Mouse (Mus musculus) liver, postnatal 0 days (tissue): Measurements from ENCODE around the gene Gm29049. TPM values are rescaled to one million over a fixed set of nuclear protein-coding genes. Genes with fewer than 3 reads are reported as not detected.
"Not testable (repeated sequence)": the region's sequence is repeated elsewhere in the genome, so short reads cannot be mapped to it uniquely, and the experiment has no call there.

Experiments used
- ATAC-seq: fragments of 200-750 bp; cut with Nextera tagmentation; 2 replicates; pipeline ENCODE4 v1.8.0; 2017; ENCODE audit warnings: mild to moderate bottlenecking, moderate library complexity
- DNase-seq: peaks from one replicate; pipeline ENCODE4 v3.0.0-alpha.2; 2016
- H3K27ac ChIP-seq: fragments of 300-500 bp; sonication (generic); 2 replicates; pipeline ENCODE4 v1.5.1; 2014; ENCODE audit warnings: antibody characterized with exemption, moderate library complexity, mild to moderate bottlenecking, low read depth
- H3K27me3 ChIP-seq: fragments of 300-500 bp; sonication (generic); 2 replicates; pipeline ENCODE4 v1.6.1; 2014; ENCODE audit warnings: low read length, control low read depth, mixed read lengths; ENCODE audit not compliant: insufficient read depth
- H3K36me3 ChIP-seq: fragments of 300-500 bp; sonication (generic); replicated peaks from 2 replicates; pipeline ENCODE4 v1.6.1; 2014; ENCODE audit warnings: mild to moderate bottlenecking, control low read depth, low read length, moderate library complexity, mixed read lengths; ENCODE audit not compliant: insufficient read depth
- H3K4me1 ChIP-seq: fragments of 300-500 bp; sonication (generic); 2 replicates; pipeline ENCODE4 v1.6.1; 2014; ENCODE audit warnings: antibody characterized with exemption, mild to moderate bottlenecking, control low read depth; ENCODE audit not compliant: insufficient read depth
- H3K4me2 ChIP-seq: fragments of 300-500 bp; sonication (generic); 2 replicates; pipeline ENCODE4 v1.6.1; 2014; ENCODE audit warnings: low read depth, mild to moderate bottlenecking, low read length, moderate library complexity, mixed read lengths
- H3K4me3 ChIP-seq: fragments of 300-500 bp; sonication (generic); 2 replicates; pipeline ENCODE4 v1.5.1; 2014; ENCODE audit warnings: low read depth, low read length
- H3K9ac ChIP-seq: fragments of 300-500 bp; sonication (generic); replicated peaks from 2 replicates; pipeline ENCODE4 v1.6.1; 2014; ENCODE audit warnings: mild to moderate bottlenecking, moderate library complexity
- H3K9me3 ChIP-seq: fragments of 300-500 bp; sonication (generic); 2 replicates; pipeline ENCODE4 v1.6.1; 2016; ENCODE audit warnings: mild to moderate bottlenecking, control low read depth, low read length, mixed read lengths
- WGBS: fragments of 180-500 bp; shearing (Covaris S2); extraction: QIAGEN DNeasy Blood & Tissue Kit; methylation state at CpG from one replicate; pipeline ENCODE4 v1.1.7; 2014; ENCODE audit not compliant: insufficient replicate concordance; 5-methylcytosine and 5-hydroxymethylcytosine counted together
- polyA plus RNA-seq: library from polyadenylated mRNA; unstranded; fragments of >200 nt; fragmentation: Nextera tagmentation; extraction: Ambion mirVana; gene quantifications from 2 replicates; pipeline ENCODE4 v1.2.1, GENCODE M21; 2015

The Gm29049 gene
- not detected in 2 replicates for polyA plus RNA-seq

DNA sequence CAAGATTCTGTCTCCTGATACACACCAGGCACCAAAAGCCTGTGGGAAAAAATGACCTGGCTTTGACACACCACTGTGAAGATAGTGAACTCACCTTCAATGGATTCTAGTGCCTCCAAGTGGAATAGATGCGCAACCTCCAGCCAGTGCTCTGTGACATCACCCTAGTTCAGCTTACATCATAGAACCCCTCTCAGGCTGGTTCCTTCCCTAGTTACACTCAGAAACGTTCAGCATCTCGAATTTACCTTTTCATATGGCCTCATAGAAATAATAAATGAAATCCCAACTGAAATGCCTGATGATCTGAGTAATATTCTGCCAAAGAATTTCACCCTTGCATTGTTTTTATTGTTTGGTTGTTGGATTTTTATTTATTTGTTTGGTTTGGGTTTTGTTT lies at the start of gene Gm29049:
Gene Gm29049, minus strand, starts transcription at position 101 of the 400 bp plus-strand sequence.
- DNase-seq, H3K4me3 ChIP-seq, H3K4me1 ChIP-seq, H3K27me3 ChIP-seq, H3K9me3 ChIP-seq, ATAC-seq, H3K4me2 ChIP-seq, H3K9ac ChIP-seq, H3K36me3 ChIP-seq, H3K27ac ChIP-seq: not testable (repeated sequence)
- WGBS = 38% methylated on average over 2 of the region's 3 CpGs

Other genes with a start within 250 kb of the Gm29049 start
- not detected in 2 replicates for gene Gm20825, start 74.3 kb upstream of the Gm29049 start, polyA plus RNA-seq